Mouse (Mus musculus) spleen, postnatal 36 days (tissue): Measurements from ENCODE around the gene Gp9.
A peak's percentile ranks its signal among the peaks of the same experiment; 100 is the strongest.

Experiments
- DNase-seq, 2 experiments: peaks; one replicate each; pipeline ENCODE4 v3.0.0; 2022; ENCODE audit warnings: low spot score in 2 of 2, mixed read lengths in 1 of 2

Gene Gp9

DNA sequence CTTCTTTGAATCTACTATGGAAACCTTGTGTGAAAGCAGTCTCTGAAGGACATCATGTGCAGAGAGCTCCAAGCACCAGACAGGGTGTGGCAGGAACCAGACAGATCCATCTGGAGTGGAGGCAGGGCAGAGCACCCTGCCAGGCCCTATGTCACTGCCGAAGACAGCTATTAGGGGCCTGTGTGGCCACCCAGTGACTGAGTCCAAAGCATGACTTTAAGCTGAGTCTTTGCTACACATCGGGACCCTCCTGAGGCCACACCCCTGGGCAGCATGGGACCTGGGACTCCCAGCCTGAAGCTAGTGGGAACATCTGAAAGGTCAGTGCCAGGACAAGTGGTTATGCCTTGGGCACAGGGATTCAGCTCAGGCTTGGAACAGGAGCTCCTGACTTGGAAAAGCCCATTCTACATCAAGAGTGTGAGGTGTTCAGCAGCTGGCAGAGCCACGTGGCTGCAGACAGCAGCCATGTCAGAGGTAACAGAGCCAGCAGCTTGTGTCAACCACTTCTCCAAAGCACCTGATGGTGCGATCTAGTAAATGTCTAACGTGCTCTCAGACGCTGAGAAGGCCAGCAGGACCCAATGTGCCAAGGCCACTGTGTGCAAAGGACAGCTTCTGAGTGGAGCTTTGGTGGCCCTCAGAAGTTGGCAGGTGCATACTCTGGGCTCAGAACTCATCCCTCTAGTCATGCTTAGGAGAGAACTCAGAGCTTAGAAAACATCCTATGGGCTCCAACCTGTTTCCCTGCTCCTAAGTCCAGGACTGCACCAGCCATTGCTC, 9.4 kb downstream of the Gp9 start:
- no peak for DNase-seq

DNA sequence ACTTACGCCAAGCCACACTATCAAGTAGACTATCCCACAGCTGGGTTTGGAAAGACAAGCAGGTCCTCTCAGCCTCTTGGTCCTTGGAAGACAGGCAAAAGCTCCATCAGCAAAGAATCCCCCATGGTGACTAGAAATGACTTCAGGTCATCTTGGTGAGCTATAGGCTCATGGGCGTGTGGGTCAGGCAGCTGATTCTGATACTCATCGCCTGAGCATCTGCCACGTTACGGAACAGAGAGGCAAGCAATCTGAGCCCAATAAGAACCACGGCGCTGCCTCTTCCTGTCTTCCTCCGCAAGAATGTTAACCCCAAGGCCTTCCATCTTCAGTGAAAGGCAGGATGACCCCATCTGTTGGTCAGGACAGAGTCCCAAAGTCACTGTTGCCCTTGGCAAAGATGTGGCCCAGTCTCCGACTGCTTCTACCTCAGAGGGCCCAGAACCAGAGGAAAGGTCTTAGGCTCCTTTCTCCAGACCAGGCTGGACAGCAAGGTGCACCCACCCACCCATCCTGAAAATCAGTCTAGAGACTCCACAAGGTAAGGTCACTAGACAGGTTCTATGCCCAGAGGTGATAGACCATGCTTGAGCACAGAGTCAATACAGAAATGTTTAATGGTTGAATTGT, 10.5 kb downstream of the Gp9 start:
- DNase-seq: no peak

DNA sequence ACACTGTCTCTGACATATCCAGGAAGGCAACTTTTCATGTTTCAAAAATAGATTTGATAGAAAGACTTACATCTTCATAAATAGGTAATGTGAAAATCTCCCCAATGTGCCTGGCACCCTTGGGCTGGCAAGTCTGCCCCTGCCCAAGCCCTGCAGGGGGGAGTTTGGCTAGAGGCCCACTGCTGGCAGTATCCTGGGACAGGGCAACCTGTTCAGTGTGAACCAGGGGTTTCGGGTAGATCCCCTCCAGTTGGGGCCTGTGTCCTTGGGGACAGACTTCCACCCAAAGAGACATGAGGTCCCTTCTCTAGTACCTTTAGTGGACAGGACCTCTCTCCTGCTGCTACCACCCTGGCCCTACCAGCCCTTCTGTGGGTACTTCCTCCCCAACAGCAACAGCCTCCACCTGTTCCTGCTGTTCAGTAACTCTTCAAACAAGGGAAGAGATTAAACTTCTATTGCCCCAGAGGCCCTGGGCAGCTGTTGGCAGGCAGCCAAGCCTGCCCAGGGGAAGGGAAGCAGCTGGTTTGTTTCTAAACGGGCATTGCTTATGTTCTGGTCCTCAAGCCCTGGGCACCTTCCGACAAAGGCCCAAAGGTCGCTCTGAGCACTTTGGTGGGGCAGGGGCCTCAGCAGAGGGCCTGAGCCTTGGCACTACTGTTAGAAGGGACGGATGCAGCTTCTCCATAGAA, 11.2 kb downstream of the Gp9 start:
- peak; percentile 49 to 68 for DNase-seq

DNA sequence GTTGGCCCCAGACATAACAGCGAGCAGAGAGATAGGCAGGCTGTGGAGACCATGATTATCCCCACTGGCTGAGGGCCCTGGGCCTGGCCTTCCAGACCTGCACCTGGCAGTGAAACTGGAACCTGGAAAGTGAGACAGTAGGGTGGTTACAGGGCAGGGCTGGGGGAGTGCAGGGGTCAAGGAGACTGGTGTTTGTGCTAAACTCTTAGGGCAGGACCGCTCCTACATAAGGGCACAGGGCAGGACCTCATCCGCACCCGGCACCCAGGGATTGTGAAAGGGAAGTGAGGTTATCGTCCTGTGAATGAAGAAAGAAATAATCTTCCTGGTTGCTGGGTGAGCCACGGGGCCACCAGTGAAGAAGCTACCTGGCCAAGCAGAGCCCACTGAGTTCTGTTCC, 11.9 kb downstream of the Gp9 start:
- DNase-seq: no peak

DNA sequence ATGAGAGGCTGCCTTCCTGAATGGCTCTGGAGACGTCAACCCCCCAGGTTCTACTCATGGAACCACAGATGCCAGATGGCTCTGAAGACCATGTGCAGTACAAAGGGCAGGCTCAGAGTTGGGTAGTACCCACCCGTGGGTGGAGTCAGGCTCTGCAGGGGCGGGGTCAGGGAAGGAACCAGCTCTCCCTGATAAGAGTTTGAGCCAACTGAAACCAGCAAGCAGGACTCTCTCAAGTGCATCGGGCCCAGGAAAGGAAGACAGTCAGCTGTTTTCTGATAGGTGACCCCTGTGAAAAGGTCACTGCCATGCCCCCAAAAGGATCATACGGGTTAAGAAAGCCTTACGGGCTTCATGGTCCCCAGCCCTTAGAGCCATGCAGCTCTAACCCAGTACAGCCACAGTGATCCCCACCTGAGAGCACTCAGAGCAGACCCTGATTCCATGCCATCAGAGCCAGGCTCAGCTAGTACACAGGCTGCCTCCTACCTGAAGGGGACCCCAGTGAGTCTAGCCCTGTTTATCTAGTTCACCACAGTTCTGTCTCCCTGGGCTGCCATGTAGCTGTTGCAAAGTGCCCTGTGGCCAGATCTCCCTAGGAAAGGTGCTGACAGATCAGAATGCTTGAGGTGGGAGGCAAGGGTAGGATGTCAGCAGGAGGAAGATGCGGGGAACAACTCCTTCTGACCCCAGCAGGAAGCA, 13.1 kb downstream of the Gp9 start:
- peak; percentile 74 to 88 for DNase-seq

DNA sequence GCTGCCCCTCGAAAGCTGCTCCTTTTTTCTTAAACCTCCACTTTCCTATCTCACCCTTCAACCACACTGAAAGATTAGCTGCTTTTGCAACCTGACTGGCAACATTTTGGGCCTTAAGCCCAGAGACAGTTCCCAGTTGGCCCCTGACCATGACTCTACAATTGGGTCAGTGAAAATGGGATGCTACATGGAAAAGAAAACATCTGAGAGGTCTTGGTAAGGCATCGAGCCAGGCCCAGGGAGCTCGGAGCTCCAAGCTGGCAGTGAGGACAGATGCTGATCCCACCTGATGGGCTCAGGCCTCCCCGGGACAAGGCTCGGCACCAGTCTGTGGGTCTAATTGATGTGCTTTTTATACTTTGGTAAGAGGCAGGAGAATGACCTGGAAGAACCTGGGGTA, 14.0 kb downstream of the Gp9 start:
- DNase-seq: no peak

DNA sequence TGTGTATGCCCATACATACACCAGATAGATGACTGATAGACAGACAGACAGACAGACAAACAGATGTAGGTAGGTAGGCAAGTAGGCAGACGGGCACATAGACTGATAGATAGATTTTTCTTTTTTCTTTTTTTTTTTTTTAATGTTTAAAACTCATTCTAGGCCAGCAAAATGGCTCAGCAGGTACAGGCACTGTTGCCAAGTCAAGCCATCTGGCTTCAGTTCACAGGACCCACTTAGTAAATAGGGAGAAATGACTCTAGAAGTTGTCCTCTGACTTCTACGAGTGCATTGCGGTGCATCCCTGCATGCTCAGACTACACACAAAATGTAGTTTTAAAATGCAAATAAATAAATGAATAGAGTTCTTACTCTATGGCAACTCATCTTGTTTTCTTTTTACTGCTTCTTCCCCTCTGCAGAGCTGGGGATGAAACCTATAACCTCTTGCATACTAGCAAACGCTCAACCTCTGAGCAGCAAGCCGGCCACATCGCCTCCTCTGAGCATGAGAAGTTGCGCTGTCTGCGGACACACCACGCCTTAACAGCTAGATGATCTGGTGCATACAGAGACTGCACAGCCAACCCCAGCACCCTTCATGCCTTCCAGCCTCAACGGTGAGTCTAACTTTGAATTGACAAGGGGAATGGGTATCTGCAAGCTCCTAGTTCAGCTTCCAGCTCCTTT, 16.1 kb downstream of the Gp9 start:
- DNase-seq: no peak

DNA sequence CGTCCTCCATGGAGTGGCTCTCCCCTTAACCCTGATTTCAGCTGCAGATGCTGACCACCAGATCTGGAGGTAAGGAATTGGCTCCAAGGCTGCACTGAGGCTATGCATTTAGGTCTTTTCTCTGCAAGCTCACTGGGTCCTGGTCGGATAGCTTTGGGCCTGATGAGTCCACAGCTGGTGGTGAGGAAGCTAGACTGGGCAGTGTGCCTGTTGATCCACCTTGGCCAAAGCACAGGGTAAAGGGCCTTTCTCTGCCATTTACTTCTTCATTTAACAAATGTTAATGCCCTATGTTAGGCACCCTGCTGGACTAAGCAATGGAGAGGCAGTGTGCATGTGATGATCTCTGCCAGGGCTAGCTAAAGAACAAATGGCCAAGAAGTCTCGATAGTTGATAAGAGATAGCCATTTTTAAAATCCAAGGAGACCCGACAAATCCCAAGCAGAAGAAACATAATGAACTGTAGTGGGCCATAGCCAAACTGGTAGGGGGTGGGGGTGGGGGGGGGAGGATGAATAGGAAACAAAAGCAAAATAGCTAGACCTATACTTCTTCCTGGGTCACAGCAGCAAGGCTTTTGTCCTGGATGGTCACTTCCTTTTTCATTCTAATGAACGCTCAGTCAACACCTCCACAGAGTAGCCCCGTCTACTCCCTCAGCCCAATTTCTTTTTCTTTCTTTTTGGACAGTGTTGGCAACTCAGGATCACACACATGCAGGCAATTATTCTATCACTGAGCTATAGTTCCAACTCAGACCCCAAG, 17.7 kb downstream of the Gp9 start:
- DNase-seq: no peak

DNA sequence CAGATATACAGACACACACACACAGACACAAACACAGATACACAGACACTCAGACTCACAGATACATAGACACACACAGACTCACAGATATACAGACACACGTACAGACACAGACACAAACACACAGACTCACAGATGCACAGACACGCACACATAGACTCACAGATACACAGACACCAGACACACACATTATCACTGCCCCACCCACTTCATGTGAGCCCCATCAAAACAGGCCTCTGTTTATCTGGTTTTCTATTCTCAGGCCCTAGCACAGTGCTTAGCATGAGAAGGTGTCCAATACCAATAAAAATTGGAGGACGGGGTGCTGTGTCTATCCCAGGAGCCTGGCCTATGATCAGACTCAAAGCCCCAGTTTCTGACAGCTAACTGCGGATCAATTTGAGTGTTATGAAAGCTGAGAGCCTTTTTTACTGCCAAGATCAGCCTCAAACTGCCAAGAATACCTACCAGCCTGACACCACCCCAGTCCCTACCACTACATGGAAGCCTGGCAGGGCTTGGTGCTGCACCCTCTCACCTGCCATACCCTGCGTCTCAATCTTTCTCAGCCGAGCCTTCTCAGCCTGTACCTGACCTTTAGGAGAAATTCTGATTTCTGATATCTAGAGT, 18.5 kb downstream of the Gp9 start:
- DNase-seq: no peak

DNA sequence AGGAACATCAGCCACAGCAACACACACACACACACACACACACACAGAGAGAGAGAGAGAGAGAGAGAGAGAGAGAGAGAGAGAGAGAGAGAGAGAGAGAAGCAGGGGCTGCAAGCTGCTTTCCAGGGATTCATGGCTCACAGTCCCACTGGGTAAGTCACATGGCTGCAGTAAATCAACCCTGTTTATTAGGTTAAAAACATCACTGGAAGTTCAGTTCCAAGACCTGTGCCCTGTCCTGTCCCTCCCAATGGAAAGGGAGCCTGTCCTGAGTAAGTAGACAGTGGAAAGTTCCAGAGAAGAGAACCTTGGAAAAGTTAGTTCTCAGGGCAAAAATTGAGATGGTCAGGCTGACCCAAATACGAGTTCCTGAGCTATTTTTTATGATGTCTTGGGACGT, 19.4 kb downstream of the Gp9 start:
- no peak for DNase-seq

DNA sequence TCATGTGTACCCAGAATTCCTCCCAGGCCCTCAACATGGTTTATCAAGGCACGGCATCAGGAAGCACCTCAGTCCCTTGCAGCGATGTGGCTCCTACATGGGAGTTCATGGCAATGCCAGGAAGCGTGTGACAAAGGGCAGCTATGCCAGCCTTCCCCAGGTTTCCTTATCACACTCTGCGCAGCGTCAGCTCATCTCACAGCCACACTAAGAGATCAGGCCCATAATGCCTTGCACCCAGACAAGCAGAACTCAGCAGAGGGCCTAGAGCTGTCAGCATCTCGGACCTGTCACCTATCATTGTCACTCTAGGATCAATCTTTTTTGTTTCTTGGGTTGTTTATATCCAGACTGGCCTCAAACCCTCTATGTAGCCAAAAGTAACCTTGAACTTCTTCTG, 21.7 kb downstream of the Gp9 start:
- DNase-seq: no peak

DNA sequence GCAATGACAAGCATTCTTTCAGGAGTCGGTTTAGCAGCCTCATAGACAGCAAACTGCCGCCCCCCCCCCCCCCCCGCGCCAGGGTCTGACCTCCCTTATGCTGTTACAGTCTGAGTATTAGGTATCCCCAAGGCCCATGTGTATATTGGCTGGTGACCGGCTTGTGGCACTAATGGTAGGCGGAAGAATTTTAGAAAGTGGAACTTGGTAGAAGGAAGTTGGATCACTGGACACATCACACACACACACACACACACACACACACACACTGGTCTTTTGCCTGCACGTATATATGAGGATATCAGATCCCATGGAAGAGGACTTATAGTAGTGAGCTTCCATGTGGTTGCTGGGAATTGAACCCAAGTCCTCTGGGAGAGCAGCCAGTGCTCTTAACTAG, 24.6 kb downstream of the Gp9 start:
- no peak for DNase-seq

DNA sequence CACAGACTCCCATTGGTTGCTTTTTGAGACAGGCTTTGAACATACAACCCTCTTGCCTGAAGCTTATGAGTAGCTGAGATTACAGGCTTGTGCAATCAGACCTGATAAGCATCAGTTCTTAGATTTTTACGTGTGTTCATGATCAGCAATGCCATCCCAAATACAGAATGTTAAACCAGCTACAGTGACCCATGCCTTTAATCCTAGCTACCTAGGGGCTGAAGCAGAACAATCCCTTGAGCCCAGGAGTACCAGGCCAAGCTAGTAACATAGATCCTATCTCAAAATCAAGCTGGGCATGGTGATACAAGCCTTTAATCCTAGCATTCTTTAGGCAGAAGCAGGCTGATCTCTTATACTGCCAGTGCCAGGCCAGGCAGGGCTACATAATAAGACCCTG, 26.2 kb downstream of the Gp9 start:
- no peak for DNase-seq

DNA sequence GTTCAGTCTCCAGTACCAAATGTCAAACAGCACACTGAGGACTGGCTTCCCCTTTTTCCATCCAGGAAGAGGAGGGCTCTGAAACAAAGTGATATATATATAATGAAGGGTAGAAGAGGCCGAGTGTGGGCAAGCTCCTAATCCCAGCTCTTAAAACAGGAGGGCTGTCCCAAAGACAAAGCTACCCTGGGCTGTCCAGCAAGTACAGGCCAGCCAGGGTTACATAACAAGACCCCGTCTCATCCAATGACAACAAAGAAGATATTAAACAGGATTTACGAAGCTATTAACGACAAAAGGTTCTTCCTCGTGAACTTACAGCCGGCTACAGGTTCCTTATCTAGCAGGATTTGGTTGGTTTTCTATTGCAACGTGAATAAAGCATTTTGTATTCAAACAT, 27.0 kb downstream of the Gp9 start:
- no peak for DNase-seq

DNA sequence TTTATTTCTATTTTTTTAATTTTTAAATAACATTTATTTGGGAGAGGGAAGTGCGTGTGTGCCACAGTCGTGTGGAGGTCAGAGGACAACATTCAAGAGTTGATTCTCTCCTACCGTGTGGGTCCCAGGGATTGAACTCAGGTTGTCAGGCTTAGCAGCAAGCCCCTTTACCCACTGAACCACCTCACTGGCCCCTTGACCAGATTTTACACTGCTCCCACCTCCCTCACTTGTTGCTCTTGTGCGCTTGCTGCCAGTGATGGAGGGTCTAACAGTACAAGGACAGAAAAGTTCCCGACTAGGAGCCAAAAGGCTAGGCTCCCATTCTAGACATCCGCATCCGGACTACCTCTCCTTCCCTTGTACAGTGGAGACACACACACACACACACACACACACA, 27.6 kb downstream of the Gp9 start:
- no peak for DNase-seq

DNA sequence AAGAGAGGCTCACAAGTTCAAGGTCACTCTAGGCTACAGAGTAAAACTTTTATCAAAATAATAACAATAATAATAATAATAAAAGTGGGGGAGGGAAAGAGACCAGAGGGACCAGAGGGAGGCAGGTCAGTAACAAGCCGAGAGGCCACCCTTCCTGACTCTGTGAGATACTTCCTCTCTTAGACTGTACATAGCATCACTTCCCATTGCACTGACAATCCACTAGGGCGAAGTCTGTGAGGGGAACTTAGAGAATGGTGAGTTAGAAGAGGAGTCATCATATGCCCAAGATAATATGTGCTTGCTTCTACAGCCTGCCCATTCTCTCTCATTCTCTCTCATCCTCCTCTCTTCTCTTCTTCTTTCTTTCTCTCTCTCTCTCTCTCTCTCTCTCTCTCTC, 28.2 kb downstream of the Gp9 start:
- peak; percentile 53 to 57 for DNase-seq

DNA sequence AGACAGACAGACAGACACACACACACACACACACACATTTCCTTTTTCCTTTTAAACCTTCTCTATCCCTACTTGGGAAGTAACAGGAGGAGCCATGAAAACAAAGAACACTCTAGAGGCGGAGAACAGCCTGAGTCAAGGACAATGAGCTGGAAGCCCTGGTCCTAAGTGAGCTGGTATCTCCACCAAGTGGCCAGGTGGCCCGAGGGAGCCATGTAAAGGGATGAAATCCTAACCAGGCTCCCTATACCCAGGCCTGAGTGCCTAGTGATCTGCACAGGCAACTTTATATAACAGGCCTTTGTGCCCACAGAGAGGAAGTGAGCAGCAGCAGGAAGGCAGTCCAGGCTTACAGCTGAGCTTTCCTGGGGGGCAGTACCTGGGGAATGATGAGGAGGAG, 29.0 kb downstream of the Gp9 start:
- DNase-seq: no peak

DNA sequence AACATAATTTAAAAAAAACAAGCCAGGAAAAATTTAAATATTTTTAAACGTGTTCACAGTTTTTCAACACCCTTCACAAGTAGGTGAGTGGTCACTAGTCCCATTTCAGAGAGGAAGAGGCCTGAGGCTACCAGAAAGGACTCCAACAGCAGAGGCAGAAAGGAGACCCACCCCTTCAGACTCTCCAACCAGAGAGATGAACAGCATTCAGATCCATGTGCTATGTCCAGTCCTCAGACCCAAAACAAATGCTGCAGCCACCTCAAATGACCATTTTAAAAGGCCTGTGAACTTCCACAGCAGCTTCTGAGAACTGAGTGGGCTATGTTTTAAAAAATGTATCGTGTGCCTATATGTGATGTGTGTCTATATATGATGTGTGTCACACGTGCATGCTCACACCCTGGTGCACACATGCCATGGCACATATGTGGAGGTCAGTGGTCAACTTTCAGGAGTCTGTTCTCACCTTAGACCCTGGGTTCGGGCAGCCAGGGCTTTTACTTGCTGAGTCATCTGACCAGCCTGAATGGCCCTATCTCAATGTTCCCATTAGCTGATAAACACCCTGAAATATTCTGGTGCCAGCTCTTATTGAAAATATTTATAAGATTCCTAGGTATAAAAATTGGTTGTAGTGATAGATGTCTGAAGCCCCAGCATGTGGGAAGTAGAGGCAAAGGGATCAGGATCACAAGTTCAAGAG, 30.0 kb downstream of the Gp9 start:
- DNase-seq: no peak

DNA sequence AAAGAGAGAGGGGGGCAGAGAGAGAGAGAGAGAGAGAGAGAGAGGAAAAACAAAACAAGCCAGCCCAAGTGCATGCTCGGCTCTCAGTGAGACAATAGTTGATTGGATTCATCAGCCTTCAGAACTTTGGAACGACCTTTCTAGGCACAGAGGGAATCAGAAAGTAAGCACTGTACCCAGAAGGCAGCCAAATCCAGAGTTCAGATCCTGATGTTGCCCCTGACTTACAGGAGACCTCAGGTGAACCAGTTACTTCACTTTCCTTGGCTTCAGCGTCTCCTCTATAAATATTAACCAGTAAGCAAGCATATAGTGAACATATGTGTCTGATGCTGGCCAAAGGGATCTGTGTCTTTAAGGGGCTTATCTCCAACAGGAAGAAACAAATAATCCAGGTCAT, 30.6 kb downstream of the Gp9 start:
- no peak for DNase-seq

DNA sequence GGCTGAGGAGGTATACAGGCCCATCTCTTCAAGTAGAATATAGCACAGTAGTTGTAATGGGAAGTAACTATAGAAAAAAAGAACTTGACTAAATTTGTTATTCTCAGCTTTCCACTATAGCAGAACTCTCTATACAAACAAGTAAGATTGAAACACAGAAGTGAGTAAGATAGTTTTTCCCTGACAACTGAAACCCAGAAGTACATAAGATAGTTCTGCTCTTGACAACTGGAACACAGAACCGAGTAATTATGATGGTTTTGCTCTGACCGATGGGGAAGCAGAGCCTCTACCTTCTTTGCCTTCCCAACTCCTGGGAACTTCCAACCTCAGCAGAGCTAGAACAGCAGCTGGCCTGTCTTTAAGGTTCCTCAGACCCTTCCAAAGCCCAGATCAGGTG, 31.3 kb downstream of the Gp9 start:
- DNase-seq: peak in 1 of 2 experiments; percentile 25
